Mouse (Mus musculus) bone marrow, adult 2 months (tissue): ENCODE results near the gene Atxn2l.

Experiments
- CTCF ChIP-seq: fragments of 200-500 bp; IDR thresholded peaks from 2 replicates; pipeline ENCODE4 v1.5.1; 2011; ENCODE audit warnings: low read length, control low read depth; ENCODE audit not compliant: control insufficient read depth, insufficient read depth
- POLR2A ChIP-seq: fragments of 200-500 bp; IDR thresholded peaks from 2 replicates; pipeline ENCODE4 v1.6.1; 2011; ENCODE audit warnings: low read depth, mild to moderate bottlenecking, control low read depth, low read length, borderline replicate concordance; ENCODE audit not compliant: control insufficient read depth

DNA sequence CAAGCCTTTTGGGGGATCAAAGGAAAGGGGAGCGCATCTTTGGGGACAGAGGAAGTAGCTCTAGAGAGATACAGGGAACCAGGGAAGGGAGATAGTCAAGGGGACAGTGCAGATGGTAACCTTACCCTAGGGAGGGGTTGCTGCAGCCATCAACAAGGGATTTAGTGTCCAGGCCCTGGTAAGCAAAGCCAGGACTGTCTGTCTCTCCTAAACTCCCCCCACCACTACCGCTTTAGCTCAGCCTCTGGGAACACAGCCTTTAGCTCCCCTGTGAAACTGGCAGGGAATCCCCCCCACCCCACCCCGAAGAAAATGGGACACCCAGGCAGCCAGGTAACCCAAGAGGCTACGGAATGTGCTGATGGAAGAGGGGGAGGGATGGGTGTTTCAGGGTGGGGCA lies 39.7 kb downstream of the Atxn2l start:
- TF ChIP-seq CTCF, result no peak
- no peak for TF ChIP-seq POLR2A
